Mouse (Mus musculus) heart, embryonic 11.5 days (tissue): ENCODE data around the gene Sult1a1. TPM values are rescaled to one million over a fixed set of nuclear protein-coding genes. Genes with fewer than 3 reads are reported as not detected.

Experiments used
- ATAC-seq: fragments of 200-750 bp; cut with Nextera tagmentation; replicated peaks from 2 replicates; pipeline ENCODE4 v1.8.0; 2017; ENCODE audit warnings: moderate library complexity; ENCODE audit not compliant: insufficient number of reproducible peaks, low FRiP score, low TSS enrichment
- H3K27ac ChIP-seq: fragments of 300-500 bp; sonication (generic); 2 replicates; pipeline ENCODE4 v1.5.1; 2014; ENCODE audit warnings: mild to moderate bottlenecking, low read depth, low read length
- H3K27me3 ChIP-seq: fragments of 300-500 bp; sonication (generic); 2 replicates; pipeline ENCODE4 v1.6.1; 2014; ENCODE audit warnings: mild to moderate bottlenecking, low read length, mixed read lengths; ENCODE audit not compliant: control insufficient read depth, insufficient read depth
- H3K36me3 ChIP-seq: fragments of 300-500 bp; sonication (generic); 2 replicates; pipeline ENCODE4 v1.6.1; 2014; ENCODE audit warnings: mild to moderate bottlenecking, low read length, moderate library complexity, mixed read lengths; ENCODE audit not compliant: control insufficient read depth, insufficient read depth
- H3K4me1 ChIP-seq: fragments of 300-500 bp; sonication (generic); 2 replicates; pipeline ENCODE4 v1.6.1; 2014; ENCODE audit warnings: low read length; ENCODE audit not compliant: control insufficient read depth, insufficient read depth
- H3K4me2 ChIP-seq: fragments of 300-500 bp; sonication (generic); 2 replicates; pipeline ENCODE4 v1.6.1; 2014; ENCODE audit warnings: mild to moderate bottlenecking, moderate library complexity
- H3K4me3 ChIP-seq: fragments of 300-500 bp; sonication (generic); 2 replicates; pipeline ENCODE4 v1.5.1; 2014; ENCODE audit warnings: low read depth, low read length
- H3K9ac ChIP-seq: fragments of 300-500 bp; sonication (generic); 2 replicates; pipeline ENCODE4 v1.6.1; 2014; ENCODE audit warnings: mild to moderate bottlenecking, low read depth, low read length, moderate library complexity
- H3K9me3 ChIP-seq: fragments of 300-500 bp; sonication (generic); replicated peaks from 2 replicates; pipeline ENCODE4 v1.6.1; 2016; ENCODE audit warnings: low read length; ENCODE audit not compliant: control insufficient read depth
- WGBS: fragments of 180-500 bp; shearing (Covaris S2); extraction: QIAGEN DNeasy Blood & Tissue Kit; methylation state at CpG from one replicate; pipeline ENCODE4 v1.1.7; 2014; ENCODE audit not compliant: insufficient replicate concordance; 5-methylcytosine and 5-hydroxymethylcytosine counted together
- polyA plus RNA-seq: library from polyadenylated mRNA; unstranded; fragments of >200 nt; fragmentation: Nextera tagmentation; extraction: Ambion mirVana; gene quantifications from 2 replicates; pipeline ENCODE4 v1.2.1, GENCODE M21; 2014

Sult1a1 gene
- polyA plus RNA-seq, 1 experiment from 2014 or later = 2.5 TPM

DNA sequence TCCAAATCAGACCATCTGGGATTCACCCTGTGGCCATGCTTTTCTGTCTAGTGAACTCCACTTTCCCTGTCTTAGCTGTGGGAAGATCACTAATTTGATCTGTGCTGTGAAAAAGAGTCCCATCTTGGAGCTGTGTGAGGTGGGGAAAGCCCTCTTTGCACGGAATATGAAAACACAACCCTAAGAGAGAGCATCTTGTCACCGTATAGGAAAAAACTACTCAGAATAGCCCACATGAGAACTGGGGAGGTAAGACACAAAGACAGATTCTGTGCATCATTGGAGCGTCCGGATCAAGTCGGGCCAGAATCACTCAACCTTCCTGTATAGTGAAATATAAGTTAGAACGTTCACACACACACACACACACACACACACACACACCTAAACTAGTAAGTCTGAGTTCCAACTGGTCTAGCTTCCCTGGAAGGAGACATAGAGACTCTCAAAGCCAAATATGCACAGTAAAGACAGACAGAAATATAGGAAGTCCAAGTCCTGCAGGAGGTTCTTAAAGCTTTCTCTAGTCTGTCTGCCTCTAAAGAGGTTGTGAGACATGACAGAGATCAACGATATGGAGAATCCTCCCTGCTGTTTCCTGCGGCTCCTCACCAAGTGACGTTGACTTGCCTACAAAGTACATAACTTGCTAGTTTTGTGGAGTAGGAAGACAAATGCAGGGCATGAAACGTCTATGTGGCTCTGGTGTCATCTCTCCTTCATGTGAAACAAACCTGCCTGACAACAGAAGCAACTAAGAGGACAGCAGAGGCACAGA, 32.1 kb upstream of the Sult1a1 start:
- H3K27ac ChIP-seq = no peak overlapping the region
- H3K4me1 ChIP-seq = peaks cover 7% of the 10 kb centered on the region
- H3K27me3 ChIP-seq = peaks cover 26% of the 10 kb centered on the region
- no peaks in the 10 kb centered on the region for H3K36me3 ChIP-seq
- ATAC-seq = no peak
- H3K9ac ChIP-seq = no peak overlapping the region
- 80% methylated on average over 10 of the region's 10 CpGs for WGBS
- H3K4me3 ChIP-seq = no peak overlapping the region
- H3K9me3 ChIP-seq = no peaks in the 10 kb centered on the region; the same call in 1 of the 2 replicates
- no peak overlapping the region for H3K4me2 ChIP-seq

DNA sequence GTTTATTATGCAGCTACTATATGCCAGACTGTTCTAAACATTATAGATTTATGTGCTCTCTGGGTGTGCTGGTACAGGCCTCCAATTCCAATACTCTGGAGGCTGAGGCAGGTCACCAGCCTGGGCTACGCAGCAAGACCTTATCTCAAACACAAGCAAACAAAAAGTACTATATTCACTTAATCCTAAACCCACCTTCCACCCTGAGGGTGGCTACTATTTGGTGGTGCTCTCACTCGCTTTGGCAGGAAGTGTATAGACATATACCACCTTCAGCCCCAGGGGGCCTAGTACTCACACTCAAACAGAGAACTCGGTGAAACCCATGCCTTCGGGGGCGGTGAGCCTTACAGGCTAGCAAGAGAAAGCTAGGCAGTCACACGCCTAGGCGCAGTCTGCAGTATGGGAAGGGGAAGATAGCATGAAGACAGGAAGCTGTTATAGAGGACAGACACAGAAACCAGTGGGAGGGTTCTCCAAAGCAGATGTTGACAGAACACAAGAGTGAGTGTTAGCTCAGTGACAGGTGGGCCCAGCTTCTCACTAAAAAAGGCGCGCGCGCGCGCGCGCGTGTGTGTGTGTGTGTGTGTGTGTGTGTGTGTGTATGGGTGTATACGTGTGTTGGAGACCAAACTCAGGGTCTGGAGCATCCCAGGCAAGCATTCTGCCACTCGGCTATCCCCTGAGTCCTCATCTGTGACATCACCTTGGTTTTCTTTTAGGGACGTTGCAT, 31.4 kb upstream of the Sult1a1 start, which contains the start of gene Coro1a:
TSS of gene Coro1a (minus strand) at position 346 of the 733 bp plus-strand sequence.
- H3K36me3 ChIP-seq = no peaks in the 10 kb centered on the region
- 85% methylated on average over 19 of the region's 19 CpGs for WGBS
- ATAC-seq = no peak

GRCm38 (mm10) chr7:126704121-126704980, 28.1 kb upstream of the Sult1a1 start:
- no peaks in the 10 kb centered on the region; the same call in 1 of the 2 replicates for H3K9me3 ChIP-seq
- peak overlapping the region; percentile 48 for H3K4me3 ChIP-seq
- H3K4me1 ChIP-seq = peaks cover 13% of the 10 kb centered on the region
- H3K27me3 ChIP-seq = peaks cover 41% of the 10 kb centered on the region
- H3K36me3 ChIP-seq = no peaks in the 10 kb centered on the region
- WGBS = 3% methylated on average over 39 of the region's 39 CpGs
- H3K27ac ChIP-seq = no peak overlapping the region
- ATAC-seq = peak; percentile 23; the same call in 1 of the 2 replicates
- peak overlapping the region; percentile 60 for H3K9ac ChIP-seq
- H3K4me2 ChIP-seq = peak overlapping the region; percentile 78

More for the DNA sequence above, 31.4 kb upstream of the Sult1a1 start, which contains the start of gene Coro1a:
- H3K4me3 ChIP-seq = no peak within 1 kb of the TSS
- H3K27me3 ChIP-seq = peaks cover 34% of the 10 kb centered on the region
- no peaks in the 10 kb centered on the region; the same call in 1 of the 2 replicates for H3K9me3 ChIP-seq
- H3K9ac ChIP-seq = no peak within 1 kb of the TSS
- no peak within 1 kb of the TSS for H3K27ac ChIP-seq
- H3K4me2 ChIP-seq = no peak within 1 kb of the TSS
- peaks cover 7% of the 10 kb centered on the region for H3K4me1 ChIP-seq

DNA sequence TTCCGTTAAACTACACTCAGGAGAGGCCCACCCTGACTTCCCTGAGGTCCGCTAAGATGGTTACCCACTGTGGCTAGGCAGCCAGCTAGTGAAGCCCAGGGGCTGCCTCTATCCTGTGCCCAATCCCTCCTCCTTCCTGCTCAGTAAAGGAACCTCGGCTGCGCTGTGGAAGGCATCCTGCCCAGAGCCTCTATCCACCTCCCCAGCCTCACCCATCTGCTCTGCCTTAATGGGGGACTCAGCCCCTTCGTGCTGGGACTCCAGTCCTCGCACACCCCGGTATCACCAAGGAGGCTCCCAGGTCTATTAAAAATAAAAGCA, 27.5 kb upstream of the Sult1a1 start:
- H3K36me3 ChIP-seq = no peaks in the 10 kb centered on the region
- no peak overlapping the region for H3K27ac ChIP-seq
- no peak for ATAC-seq
- no peak overlapping the region for H3K9ac ChIP-seq
- H3K27me3 ChIP-seq = peaks cover 41% of the 10 kb centered on the region
- 24% methylated on average over 7 of the region's 7 CpGs for WGBS
- H3K4me2 ChIP-seq = peak overlapping the region; percentile 78
- H3K9me3 ChIP-seq = no peaks in the 10 kb centered on the region
- H3K4me3 ChIP-seq = peak overlapping the region; percentile 48; the same call in 1 of the 2 replicates
- peaks cover 13% of the 10 kb centered on the region for H3K4me1 ChIP-seq

GRCm38 (mm10) chr7:126702861-126703756, 26.9 kb upstream of the Sult1a1 start:
- 74% methylated on average over 12 of the region's 12 CpGs for WGBS
- Histone ChIP-seq H3K9me3 (no peaks in the 10 kb centered on the region), H3K36me3 (no peaks in the 10 kb centered on the region), H3K4me1 (peaks cover 13% of the 10 kb centered on the region), H3K27ac (no peak overlapping the region), H3K27me3 (peaks cover 41% of the 10 kb centered on the region), H3K9ac (no peak overlapping the region), H3K4me2 (no peak overlapping the region), H3K4me3 (no peak overlapping the region)
- no peak for ATAC-seq

GRCm38 (mm10) chr7:126702358-126702757, 26.1 kb upstream of the Sult1a1 start:
- Histone ChIP-seq H3K4me2 (no peak overlapping the region), H3K9me3 (no peaks in the 10 kb centered on the region), H3K4me1 (peaks cover 13% of the 10 kb centered on the region), H3K9ac (no peak overlapping the region), H3K4me3 (no peak overlapping the region), H3K27ac (no peak overlapping the region), H3K27me3 (peaks cover 41% of the 10 kb centered on the region), H3K36me3 (no peaks in the 10 kb centered on the region)
- 70% methylated on average over 6 of the region's 6 CpGs for WGBS
- no peak for ATAC-seq

DNA sequence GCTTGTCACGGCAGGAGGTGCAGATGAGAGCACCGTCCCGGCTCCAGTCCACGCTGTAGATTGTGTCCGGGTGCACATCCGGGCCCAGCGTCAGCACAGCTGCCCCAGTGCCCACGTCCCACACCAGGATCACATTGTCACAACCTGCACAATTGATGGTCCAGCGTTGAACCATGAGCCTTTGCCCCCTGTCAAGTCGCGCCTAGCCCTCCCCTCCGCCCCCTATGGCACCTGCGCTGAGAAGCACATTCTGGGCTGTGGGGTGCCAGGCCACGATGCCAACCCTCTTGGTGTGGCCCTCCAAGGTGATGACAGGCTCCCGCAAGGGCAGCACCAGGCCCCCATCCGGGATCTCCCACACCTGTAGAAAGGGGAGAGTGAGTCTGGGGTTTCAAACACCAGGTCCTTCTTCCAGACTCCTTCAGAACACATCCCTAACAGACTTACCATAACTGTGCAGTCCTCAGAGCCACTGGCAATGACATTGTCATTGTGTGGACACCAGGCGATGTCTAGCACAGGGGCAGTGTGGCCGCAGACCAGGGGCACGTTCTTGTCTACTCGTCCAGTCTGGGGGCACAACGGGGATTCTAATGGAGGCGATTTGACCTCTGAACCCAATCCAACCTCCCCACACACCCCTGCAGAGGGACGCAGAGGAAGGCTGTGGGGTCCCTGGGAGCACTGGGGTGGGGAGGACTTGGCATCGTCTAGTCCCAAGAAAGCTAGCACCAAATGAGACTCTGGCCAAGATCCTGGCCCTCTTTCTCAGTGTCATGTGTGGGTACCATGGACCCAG, 25.5 kb upstream of the Sult1a1 start:
- ATAC-seq = no peak
- Histone ChIP-seq H3K27me3 (peaks cover 41% of the 10 kb centered on the region), H3K9ac (no peak overlapping the region), H3K4me3 (no peak overlapping the region), H3K4me2 (peak overlapping the region; percentile 52), H3K27ac (no peak overlapping the region), H3K9me3 (no peaks in the 10 kb centered on the region), H3K4me1 (peaks cover 17% of the 10 kb centered on the region), H3K36me3 (no peaks in the 10 kb centered on the region)
- WGBS = 55% methylated on average over 24 of the region's 24 CpGs
